Mouse (Mus musculus) adrenal gland, adult 18-20 months (tissue): ENCODE data around the gene Nfatc3. TPM values are rescaled to one million over a fixed set of nuclear protein-coding genes. Genes with fewer than 3 reads are reported as not detected.

Experiments used
- DNase-seq, 2 experiments: peaks; one replicate each; pipeline ENCODE4 v3.0.0; 2021 to 2022; ENCODE audit warnings: low spot score in 2 of 2
- total RNA-seq, 2 experiments: library from RNA; stranded (reverse); gene quantifications; 1 replicate in 1 of 2; 2 replicates in 1 of 2; pipeline ENCODE4 v1.2.3; 2021

Gene Nfatc3
- total RNA-seq, 2 experiments from 2014 or later: 34.5 to 50.9 TPM

DNA sequence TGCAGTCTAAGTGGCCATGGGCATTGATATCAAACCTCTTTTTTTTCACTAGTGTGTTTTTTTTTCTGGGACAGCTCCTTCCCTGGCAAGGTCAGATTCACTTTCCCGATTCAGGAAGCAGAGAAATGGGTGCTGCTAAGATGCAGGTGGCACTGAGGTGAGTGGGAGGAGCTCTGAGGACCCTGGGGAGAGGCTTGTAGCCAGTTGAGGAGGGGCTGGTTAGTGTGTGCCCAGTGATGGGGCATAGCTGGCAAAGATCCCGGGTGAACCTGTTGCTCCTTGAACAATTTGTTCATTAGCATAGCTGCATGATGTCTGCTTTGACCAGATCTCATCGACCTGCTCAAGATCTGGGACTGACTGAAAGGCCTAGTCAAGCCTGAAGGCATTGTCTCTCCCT is 3.6 kb upstream of the Nfatc3 start:
- no peak for DNase-seq

DNA sequence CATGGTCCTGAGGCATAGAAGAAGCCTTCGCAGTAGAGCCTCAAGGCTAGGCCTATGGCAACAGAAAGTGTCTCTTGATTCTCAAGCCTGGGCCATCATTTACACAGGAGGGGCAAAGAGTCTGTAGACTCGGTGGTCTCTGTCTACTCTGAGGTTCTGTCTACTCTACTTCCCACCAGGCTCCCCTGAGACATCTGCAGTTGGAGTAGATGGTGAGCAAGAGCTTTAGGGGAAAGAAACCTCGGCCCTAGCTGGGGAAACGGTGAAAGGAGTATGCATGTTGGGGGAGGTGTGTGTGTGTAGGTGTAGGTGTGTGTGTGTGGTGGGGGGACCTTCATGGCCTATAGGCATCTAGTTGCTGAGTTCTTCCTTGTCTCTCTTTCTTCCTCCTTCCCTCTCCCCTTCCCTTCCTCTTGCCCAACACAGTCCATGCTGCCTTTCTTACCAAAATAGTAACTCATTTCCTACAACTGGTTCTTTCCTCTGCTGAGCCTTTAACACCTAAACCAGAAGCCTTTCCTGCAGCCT is 2.1 kb upstream of the Nfatc3 start:
- DNase-seq: no peak

DNA sequence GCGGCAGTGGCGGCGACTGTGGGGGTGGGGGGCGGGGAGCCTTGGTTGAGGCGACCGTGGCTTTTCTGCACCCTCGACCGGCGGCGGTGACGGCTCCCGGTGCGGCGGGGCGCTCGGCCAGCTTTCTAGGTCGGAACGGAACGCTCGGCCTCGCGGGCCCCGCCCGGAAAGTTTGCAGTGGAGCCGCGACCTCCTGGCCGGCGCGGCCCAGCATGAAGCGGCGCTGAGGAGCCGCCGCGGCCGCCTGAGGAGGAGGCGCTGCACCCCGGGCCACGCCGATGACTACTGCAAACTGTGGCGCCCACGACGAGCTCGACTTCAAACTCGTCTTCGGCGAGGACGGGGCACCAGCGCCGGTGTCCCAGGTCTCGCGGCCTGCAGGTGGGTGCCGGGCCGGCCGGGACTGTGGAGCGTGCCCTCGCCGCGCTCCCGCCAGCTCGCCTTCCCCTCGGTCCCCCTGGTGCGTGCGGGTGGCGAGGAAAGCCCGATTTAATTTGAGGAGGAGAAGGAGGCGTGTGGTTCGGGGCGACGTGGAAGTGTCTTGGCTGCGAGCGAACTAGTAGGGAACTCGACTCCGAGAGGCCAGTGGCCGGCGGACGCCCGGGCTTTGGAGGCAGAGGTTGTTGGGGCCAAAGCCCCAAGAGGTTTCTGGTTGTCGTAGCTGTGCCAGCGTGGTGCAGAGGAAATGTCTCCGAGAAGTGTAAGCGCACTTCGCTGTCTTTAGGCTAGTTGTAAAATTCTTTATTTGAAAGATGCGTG is 1.2 kb downstream of the Nfatc3 start:
- DNase-seq: peak in 1 of 2 experiments; percentile 64

DNA sequence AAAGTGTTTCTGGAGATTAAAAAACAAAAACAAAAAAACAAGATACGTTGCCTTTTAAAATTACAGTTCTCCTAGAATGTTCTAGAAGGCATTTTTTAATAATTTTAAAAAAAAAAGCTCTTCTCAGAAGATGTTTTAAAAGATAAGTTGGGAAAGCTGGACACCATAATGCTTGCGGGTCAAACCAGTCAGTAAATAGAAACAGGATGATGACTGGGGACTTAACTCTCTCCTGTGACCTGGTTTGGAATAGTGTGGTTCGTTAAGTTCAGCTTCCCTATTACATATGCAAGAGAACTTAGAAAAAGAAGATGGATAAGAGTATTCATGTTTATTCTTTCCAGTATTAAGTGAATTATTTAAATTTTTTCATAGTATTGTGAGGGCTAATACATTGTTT is 1.9 kb downstream of the Nfatc3 start:
- no peak for DNase-seq

DNA sequence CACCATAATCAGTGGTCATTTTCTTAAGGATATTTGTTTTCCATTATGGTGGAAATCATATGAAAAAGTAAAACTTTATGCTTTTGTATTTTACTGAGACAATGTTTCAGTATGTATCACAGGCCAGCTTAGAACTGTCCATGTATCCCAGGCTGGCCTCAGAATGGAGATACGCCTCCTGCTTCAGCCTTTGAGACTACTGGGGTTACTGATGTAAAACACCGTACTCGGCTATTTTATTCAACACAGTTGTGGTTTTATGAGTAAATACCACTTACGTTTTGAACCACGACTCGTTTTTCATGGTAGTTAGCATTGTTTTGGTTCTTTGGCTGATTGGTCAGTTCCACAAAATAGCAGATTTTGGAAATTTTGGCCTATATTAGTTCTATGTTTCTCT is 3.0 kb downstream of the Nfatc3 start:
- DNase-seq: no peak

- no peak for DNase-seq
Observed at GRCm38 (mm10) chr8:106063046-106063445, 4.4 kb downstream of the Nfatc3 start.

DNA sequence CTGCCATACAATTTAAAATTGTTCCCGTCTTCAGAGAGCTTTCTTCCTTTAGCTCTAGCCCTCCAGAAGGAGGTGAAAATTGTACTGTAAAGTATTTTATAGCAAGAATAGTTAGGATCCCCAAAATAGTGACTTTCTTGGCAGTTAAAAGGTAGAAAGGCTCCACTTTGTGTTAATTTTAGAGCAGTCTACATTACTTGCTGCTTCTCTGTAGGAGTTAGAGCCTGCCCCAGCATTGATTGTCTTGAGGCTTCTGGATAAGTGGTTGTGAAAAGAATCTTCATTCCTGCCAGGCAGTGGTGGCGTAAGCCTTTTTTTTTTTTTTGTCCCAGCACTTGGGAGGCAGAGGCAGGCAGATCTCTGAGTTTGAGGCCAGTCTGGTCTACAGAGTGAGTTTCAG is 8.1 kb downstream of the Nfatc3 start:
- no peak for DNase-seq

DNA sequence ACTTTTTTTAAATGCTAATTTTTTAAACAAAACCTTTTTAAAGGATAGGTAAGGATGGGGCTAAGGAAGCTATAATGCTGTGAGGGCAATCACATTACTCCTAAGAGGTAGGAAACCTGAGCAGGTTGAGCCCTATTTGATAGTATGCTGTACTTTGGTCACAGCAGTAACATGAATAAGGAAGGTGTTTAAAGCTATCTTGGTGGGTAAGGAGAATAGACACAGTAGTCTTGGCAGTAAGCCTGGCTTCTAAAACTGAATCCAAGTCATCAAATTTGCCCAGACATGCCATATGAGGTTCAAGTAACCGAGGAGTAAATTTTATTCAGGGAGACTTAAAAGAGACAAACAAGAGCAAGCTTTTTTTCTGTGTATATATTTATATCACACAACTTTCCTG is 10.9 kb downstream of the Nfatc3 start:
- DNase-seq: no peak

GRCm38 (mm10) chr8:106072113-106072512 is 13.5 kb downstream of the Nfatc3 start:
- DNase-seq: no peak

DNA sequence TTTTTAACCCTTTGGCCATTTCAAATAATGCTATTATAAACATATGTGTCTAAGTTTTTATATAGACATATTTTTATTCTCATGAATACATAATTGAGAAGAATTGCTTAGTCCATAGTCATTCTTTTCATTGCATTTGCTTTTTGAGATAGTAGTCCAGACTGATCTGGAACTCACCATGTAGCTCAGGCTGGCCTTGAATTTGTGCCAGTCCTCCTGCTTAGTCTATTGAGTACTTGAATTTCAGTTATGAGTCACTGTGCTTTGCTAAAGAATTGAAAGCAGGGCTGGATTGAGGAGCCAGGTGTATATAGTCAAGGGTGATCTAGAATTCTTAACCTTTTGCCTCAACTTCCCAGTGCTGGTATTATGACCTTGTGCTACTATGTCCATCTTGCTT is 15.6 kb downstream of the Nfatc3 start:
- no peak for DNase-seq

GRCm38 (mm10) chr8:106074659-106075058 is 16.0 kb downstream of the Nfatc3 start:
- no peak for DNase-seq

- peak; percentile 56 to 64 for DNase-seq
Observed at GRCm38 (mm10) chr8:106075161-106075862, 16.7 kb downstream of the Nfatc3 start.

GRCm38 (mm10) chr8:106075863-106076174 is 17.2 kb downstream of the Nfatc3 start:
- no peak for DNase-seq

DNA sequence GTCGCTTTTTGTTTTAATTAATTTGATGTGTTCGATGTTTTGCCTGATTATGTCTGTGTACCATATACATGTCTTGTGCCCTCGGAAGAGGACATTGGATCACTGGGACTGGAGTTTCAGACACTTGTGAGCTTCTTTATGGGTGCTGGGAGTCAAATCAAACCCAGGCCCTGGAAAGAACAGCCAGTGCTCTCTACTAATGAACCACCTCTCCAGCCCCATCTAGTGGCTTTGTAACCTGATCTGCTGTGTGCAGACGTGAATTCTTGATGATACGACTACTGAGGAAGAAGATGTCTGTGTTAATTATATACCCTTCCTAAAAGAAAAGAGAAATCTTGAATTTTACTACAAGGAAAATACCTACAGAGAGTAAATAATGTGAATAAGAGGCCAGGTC is 18.0 kb downstream of the Nfatc3 start:
- DNase-seq: no peak

DNA sequence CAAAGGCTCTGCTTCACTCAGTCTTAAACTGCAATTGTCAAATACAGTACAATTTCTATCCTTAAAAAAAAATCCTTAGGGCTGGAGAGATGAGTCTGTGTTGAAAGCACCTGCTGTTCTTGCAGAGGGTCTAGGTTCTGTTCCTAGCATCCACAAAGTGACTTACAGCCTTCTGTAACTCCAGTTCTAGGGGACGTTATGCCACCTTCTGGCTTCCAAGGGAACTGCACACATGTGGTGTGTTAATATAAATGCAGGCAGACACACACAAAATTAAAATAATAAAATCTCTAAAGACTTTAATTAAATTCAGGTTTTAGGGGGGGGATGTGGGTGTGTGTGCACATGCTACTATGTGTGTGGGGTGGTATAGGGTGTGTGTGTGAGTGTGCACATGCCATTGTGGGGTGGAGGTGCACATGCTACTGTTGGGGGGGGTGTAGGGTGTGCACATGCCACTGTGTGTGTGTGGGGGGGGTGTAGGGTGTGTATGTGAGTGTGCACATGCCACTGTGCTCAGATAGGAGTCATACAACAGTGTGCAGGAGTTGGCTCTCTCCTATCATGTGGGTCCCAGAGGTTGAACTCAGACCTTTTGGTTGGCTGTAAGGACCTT is 18.9 kb downstream of the Nfatc3 start:
- DNase-seq: no peak

DNA sequence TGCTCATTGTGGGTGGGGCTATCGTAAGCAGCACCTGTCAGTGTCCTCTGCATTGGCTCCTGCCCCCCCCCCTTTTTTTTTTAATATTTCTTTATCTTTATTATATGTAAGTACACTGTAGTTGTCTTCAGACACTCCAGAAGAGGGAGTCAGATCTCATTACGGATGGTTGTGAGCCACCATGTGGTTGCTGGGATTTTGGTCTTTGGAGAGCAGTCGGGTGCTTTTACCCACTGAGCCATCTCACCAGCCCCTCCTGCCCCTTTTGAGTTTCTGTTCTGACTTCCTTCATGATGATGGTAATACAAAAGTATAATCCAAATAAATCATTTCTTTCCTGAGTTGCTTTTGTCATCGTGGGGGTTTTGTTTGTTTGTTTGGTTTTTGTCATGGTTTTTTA is 43.7 kb downstream of the Nfatc3 start:
- DNase-seq: no peak

DNA sequence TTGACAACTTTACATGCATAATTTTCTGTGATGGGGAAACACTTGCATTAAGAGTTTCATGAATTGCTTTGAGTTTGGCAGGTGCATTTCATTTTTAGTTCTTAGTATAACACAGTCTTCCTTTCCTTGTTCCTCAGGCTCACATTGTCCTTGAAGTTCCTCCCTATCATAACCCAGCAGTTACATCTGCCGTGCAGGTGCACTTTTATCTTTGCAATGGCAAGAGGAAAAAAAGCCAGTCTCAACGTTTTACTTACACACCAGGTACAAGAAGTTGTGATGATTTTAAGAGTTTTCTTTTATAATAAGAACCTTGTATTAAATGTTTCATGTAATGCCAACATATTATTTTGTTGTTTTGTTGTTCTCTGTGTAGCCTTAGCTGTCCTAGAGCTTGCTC is 45.2 kb downstream of the Nfatc3 start:
- no peak for DNase-seq

DNA sequence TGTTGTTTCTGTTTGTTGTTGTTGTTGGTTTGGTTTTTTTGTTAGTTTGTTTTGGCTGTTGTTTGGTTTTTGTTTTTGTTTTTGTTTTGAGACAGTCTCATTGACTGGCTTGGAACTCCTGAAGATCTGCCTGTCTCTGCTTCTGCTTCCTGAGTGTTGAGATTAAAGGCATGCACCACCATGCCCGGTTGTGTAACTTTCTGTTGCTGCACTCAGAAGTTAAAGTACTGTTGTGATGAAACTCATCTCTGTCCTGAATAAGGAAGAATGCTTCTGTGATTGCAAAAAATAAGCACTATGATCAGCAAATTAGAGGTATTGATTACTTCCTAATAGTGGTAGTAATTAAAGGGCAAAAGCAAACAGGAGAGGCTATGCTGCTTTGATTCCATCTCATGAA is 47.6 kb downstream of the Nfatc3 start:
- no peak for DNase-seq

DNA sequence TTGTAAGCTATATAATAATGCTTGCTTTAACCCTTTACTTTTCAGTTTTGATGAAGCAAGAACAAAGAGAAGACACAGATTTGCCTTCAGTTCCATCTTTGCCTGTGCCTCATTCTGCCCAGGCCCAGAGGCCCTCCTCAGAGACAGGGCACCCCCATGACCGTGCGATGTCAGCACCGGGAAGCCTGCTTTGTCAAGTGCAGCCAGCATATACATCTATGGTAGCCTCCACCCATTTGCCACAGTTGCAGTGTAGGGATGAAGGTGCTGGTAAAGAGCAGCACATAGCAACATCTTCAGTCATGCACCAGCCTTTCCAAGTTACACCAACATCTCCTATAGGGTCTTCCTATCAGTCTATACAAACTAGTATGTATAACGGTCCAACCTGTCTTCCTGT is 49.4 kb downstream of the Nfatc3 start:
- peak; percentile 9 to 42 for DNase-seq

- peak in 1 of 2 experiments; percentile 14 for DNase-seq
Observed at GRCm38 (mm10) chr8:106108729-106109128, 50.1 kb downstream of the Nfatc3 start.

GRCm38 (mm10) chr8:106112041-106112440 is 53.4 kb downstream of the Nfatc3 start:
- no peak for DNase-seq

GRCm38 (mm10) chr8:106112514-106112913 is 53.9 kb downstream of the Nfatc3 start:
- DNase-seq: no peak
